Mouse (Mus musculus): ENCODE data around the gene Inafm1. TPM values are rescaled to one million over a fixed set of nuclear protein-coding genes. Genes with fewer than 3 reads are reported as not detected.
A peak's percentile ranks its signal among the peaks of the same experiment; 100 is the strongest.
"Not testable (repeated sequence)": the region's sequence is repeated elsewhere in the genome, so short reads cannot be mapped to it uniquely, and the experiment has no call there.

The Inafm1 gene
- total RNA-seq, 2 experiments from 2014 or later, result 14.2 to 14.3 TPM

GRCm38 (mm10) chr7:16298927-16299326, 25.5 kb upstream of the Inafm1 start:
- no peak for DNase-seq (ENCODE audit: low spot score)

- DNase-seq (ENCODE audit: low spot score), result no peak
These were observed 24.2 kb upstream of the Inafm1 start for GRCm38 (mm10) chr7:16297616-16298015.

GRCm38 (mm10) chr7:16296766-16297390, 23.5 kb upstream of the Inafm1 start:
- peak; percentile 90 for DNase-seq (ENCODE audit: low spot score)

- no peak for DNase-seq (ENCODE audit: low spot score)
These were observed 22.7 kb upstream of the Inafm1 start for GRCm38 (mm10) chr7:16296146-16296545.

- DNase-seq (ENCODE audit: low spot score), result peak; percentile 80
These were observed 22.0 kb upstream of the Inafm1 start for GRCm38 (mm10) chr7:16295321-16295900.

- peak; percentile 96 for DNase-seq (ENCODE audit: low spot score)
These were observed 21.4 kb upstream of the Inafm1 start for GRCm38 (mm10) chr7:16294837-16295236.

- no peak for DNase-seq (ENCODE audit: low spot score)
These were observed 20.9 kb upstream of the Inafm1 start for GRCm38 (mm10) chr7:16294346-16294745.

GRCm38 (mm10) chr7:16287791-16288190, 14.4 kb upstream of the Inafm1 start:
- no peak for DNase-seq (ENCODE audit: low spot score)

GRCm38 (mm10) chr7:16287016-16287415, 13.6 kb upstream of the Inafm1 start:
- DNase-seq (ENCODE audit: low spot score), result no peak

GRCm38 (mm10) chr7:16286026-16286961, 12.9 kb upstream of the Inafm1 start, which contains the start of gene Ccdc9:
Ccdc9 (minus strand) TSS chr7:16286795.
- peak; percentile 100 for DNase-seq (ENCODE audit: low spot score)

- DNase-seq (ENCODE audit: low spot score), result peak; percentile 82
These were observed 12.1 kb upstream of the Inafm1 start for GRCm38 (mm10) chr7:16285450-16286025.

- DNase-seq (ENCODE audit: low spot score), result no peak
These were observed 11.5 kb upstream of the Inafm1 start for GRCm38 (mm10) chr7:16284904-16285303.

- DNase-seq (ENCODE audit: low spot score), result no peak
These were observed 10.6 kb upstream of the Inafm1 start for GRCm38 (mm10) chr7:16284001-16284400.

GRCm38 (mm10) chr7:16282334-16282733, 8.9 kb upstream of the Inafm1 start:
- no peak for DNase-seq (ENCODE audit: low spot score)

GRCm38 (mm10) chr7:16280721-16281120, 7.3 kb upstream of the Inafm1 start:
- DNase-seq (ENCODE audit: low spot score), result no peak

GRCm38 (mm10) chr7:16274922-16275890, 1.8 kb upstream of the Inafm1 start:
- DNase-seq (ENCODE audit: low spot score), result no peak

GRCm38 (mm10) chr7:16273766-16274140, 336 bp upstream of the Inafm1 start:
- no peak for DNase-seq (ENCODE audit: low spot score)

GRCm38 (mm10) chr7:16272681-16273080, 736 bp downstream of the Inafm1 start:
- DNase-seq (ENCODE audit: low spot score), result peak; percentile 43

GRCm38 (mm10) chr7:16271139-16271538, 2.3 kb downstream of the Inafm1 start:
- no peak for DNase-seq (ENCODE audit: low spot score)

GRCm38 (mm10) chr7:16266593-16266992, 6.8 kb downstream of the Inafm1 start:
- DNase-seq (ENCODE audit: low spot score), result not testable (repeated sequence)

GRCm38 (mm10) chr7:16265856-16266255, 7.6 kb downstream of the Inafm1 start:
- DNase-seq (ENCODE audit: low spot score), result no peak

All from gastrocnemius, adult 18-20 months (tissue).